Mouse (Mus musculus) monocyte, adult 59 days (primary cell): ENCODE measurements around the gene a. TPM values are rescaled to one million over a fixed set of nuclear protein-coding genes. Genes with fewer than 3 reads are reported as not detected.

ENCODE experiments used
- total RNA-seq, 2 experiments: library from RNA; stranded (reverse); gene quantifications; one replicate each; pipeline ENCODE4 v1.2.4; 2023

a gene
- total RNA-seq: not detected

DNA sequence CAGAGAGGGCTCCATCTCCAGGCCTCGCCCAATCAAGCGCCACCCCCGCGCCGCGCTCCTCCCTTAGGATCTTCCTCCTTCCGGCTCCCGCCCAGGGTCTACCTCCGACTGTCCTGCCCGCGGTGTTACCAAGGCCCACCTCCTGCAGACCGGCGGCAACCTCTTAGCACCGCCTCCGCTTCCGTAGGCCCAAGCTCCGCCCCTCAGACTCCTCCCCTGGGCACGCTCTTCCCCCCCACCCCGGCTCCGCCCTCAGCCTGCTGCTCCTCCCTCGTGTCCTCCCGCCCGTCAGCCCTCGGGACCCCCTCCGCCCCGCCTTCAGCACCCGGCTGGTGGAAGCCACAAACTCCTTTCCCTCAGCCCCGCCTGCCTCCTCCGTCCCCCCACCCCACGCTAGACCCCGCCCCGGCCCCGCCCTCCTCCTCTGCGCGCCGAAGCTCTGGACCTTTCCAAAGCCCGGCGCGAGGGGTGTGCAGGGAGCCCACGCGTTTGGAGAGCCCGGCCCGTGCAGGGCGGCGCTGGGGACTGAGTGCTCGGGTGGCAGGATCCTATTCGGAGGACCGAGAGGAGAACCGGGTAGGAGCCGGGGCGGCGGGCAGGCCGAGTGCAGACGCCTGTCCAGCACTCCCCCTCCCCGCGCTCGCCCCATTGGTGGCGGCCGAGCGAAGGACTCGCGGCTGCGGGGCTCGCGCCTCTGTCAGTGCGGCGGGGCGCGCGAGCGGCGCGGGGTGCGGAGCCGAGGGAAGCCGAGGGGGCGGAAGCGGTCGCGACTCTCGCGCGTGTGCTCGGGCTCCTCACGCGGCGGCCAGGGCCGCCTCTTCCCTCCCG is at the start of gene a, which contains the start of gene Raly:
TSS of gene a (plus strand) at position 747 of the 828 bp plus-strand sequence.
TSS of gene Raly (plus strand) at position 441 of the 828 bp plus-strand sequence.

DNA sequence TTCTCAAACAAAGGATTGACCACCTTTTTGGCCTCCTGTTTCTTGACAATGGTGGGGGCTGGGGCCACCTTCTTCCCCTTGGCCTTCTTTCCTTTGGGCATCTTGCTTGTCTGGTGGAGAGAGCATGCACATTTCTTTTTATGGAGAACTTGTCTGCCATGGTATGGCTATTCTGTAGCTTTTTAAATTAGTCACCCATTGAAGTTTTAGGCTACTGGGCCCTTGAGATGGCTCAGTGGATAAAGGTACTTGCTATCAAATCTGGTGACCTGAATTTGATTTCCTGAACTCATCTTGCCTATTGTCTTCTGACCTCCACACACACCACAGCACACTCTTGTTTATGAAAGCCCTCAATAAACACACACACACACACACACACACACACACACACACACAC is 21.3 kb upstream of the a start, which contains the start of gene Gm14214:
TSS of gene Gm14214 (minus strand) at position 101 of the 400 bp plus-strand sequence.

GRCm38 (mm10) chr2:154892201-154893044 is 101.2 kb downstream of the a start, which contains the start of gene Eif2s2:
Gene Eif2s2, minus strand, starts transcription at chr2:154892935.

DNA sequence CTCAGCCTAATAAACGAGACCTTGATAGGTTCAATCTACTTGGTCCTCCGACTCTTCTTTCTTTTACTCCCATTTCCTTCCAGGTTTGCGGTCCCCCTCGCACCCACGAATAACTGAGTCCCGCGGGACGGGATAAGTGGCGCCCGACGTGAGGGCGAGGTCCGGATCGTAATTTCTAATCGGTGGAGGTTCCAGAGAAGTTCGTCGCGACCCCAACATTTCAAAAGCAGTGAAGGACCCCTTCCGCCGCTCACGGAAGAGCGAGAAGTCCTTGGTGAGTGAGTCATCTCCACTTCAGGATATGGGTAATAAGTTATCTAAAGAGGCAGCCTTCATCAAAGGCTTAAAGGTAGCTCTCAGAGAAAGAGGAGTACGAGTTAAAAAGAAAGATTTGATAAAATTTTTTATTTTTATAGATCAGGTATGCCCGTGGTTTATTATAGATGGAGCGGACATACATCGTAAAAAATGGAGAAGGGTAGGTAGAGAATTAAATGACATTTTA is 227.1 kb downstream of the a start, which contains the start of gene Gm14226:
TSS of gene Gm14226 (plus strand) at position 16 of the 505 bp plus-strand sequence.

GRCm38 (mm10) chr2:155073978-155074765 is 283.0 kb downstream of the a start, which contains the start of gene Ahcy:
Gene Ahcy, minus strand, starts transcription at chr2:155074497.

Other genes with a start within 250 kb of the a start
- 1 to 10 TPM; 1.9 to 2.0 TPM for gene 1700003F12Rik, start 244.3 kb upstream of the a start, total RNA-seq
- under 1 TPM in 1 of 2 experiments, not detected in 1; 0.42 TPM for gene Actl10, start 239.6 kb upstream of the a start, total RNA-seq
- under 1 TPM; 0.30 to 0.79 TPM for gene Necab3, start 232.5 kb upstream of the a start, total RNA-seq
- 10 to 100 TPM; 10.5 to 10.6 TPM for gene E2f1, start 221.5 kb upstream of the a start, total RNA-seq
- gene Pxmp4, start 187.7 kb upstream of the a start, total RNA-seq: 10 to 100 TPM; 14.9 to 15.0 TPM
- gene Zfp341, start 178.1 kb upstream of the a start, total RNA-seq: 1 to 10 TPM; 4.9 to 5.8 TPM
- not detected for gene 4930519P11Rik, start 178.0 kb upstream of the a start, total RNA-seq
- 100 to 1,000 TPM; 209 to 230 TPM for gene Chmp4b, start 139.7 kb upstream of the a start, total RNA-seq
- gene Gm14214, start 21.4 kb upstream of the a start, total RNA-seq: not detected
- gene Raly, start 306 bp upstream of the a start, total RNA-seq: 100 to 1,000 TPM; 178 to 210 TPM
- gene Eif2s2, start 101.5 kb downstream of the a start, total RNA-seq: 10 to 100 TPM; 56.6 to 68.1 TPM
- gene Gm14226, start 226.9 kb downstream of the a start, total RNA-seq: not detected